Mouse (Mus musculus): Measurements from ENCODE around the gene Pepd. TPM values are rescaled to one million over a fixed set of nuclear protein-coding genes. Genes with fewer than 3 reads are reported as not detected.

Gene Pepd
- polyA plus RNA-seq, 1 experiment = 82.9 TPM

GRCm38 (mm10) chr7:34957138-34957537 is 45.0 kb downstream of the Pepd start:
- Histone ChIP-seq H3K4me3 (ENCODE audit: insufficient read depth, poor library complexity, severe bottlenecking) (no peak overlapping the region), H3K27me3 (ENCODE audit: control insufficient read depth, insufficient read depth, insufficient read length) (no peaks in the 10 kb centered on the region), H3K79me2 (ENCODE audit: control insufficient read depth, insufficient read depth) (no peaks in the 10 kb centered on the region), H3K79me3 (ENCODE audit: low read depth) (no peaks in the 10 kb centered on the region), H3K36me3 (ENCODE audit: control insufficient read depth, insufficient read depth) (no peaks in the 10 kb centered on the region), H3ac (ENCODE audit: control insufficient read depth, insufficient read length, low read depth) (no peak overlapping the region)
- no peak for TF ChIP-seq USF1 (IDR thresholded peaks at IDR 0.05; ENCODE audit: low read depth)
- no peak for TF ChIP-seq MAX (IDR thresholded peaks at IDR 0.05)
- TF ChIP-seq CEBPB (IDR thresholded peaks at IDR 0.05; ENCODE audit: low read depth) = no peak
- TF ChIP-seq CTCF (IDR thresholded peaks at IDR 0.05; ENCODE audit: control insufficient read depth, insufficient read depth, insufficient read length) = no peak
- TF ChIP-seq MYOG (IDR thresholded peaks at IDR 0.05; ENCODE audit: control insufficient read depth, extremely low read depth, insufficient read length) = no peak
- TF ChIP-seq MYOD1 (IDR thresholded peaks at IDR 0.05; ENCODE audit: control insufficient read depth, insufficient read length, low read depth) = no peak
- no peak for TF ChIP-seq FOSL1 (IDR thresholded peaks at IDR 0.05; ENCODE audit: insufficient read depth, low read length, poor library complexity, severe bottlenecking)

- Histone ChIP-seq H3K79me3 (ENCODE audit: low read depth) (no peaks in the 10 kb centered on the region), H3K27me3 (ENCODE audit: control insufficient read depth, insufficient read depth, insufficient read length) (no peaks in the 10 kb centered on the region), H3K36me3 (ENCODE audit: control insufficient read depth, insufficient read depth) (no peaks in the 10 kb centered on the region), H3K79me2 (ENCODE audit: control insufficient read depth, insufficient read depth) (no peaks in the 10 kb centered on the region), H3K4me3 (ENCODE audit: insufficient read depth, poor library complexity, severe bottlenecking) (no peak overlapping the region), H3ac (ENCODE audit: control insufficient read depth, insufficient read length, low read depth) (no peak overlapping the region)
- TF ChIP-seq MYOG (IDR thresholded peaks at IDR 0.05; ENCODE audit: control insufficient read depth, extremely low read depth, insufficient read length) = no peak
- no peak for TF ChIP-seq CEBPB (IDR thresholded peaks at IDR 0.05; ENCODE audit: low read depth)
- TF ChIP-seq MAX (IDR thresholded peaks at IDR 0.05) = no peak
These were observed 51.9 kb downstream of the Pepd start for GRCm38 (mm10) chr7:34963889-34964645.

DNA sequence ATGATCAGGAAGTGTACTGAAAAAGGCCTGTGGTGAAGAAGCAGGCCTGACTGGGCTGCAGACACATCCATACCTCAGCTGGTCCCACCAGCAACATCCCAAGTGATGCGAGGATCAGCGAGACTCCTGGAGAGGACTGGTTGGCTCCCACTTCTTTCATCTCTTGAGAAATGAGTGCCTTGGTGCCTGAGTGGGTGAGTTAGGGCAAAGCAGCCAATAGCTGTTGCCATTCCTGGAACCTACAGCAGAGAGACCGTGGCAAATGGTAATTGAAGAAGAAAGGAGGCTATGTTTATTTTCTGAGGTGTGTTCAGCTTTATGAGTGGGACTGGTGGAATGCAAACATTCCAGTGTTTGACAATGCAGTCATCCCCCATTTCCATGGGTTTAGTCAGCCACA is 55.2 kb downstream of the Pepd start:
- H3ac ChIP-seq (ENCODE audit: control insufficient read depth, insufficient read length, low read depth) = no peak overlapping the region
- H3K27me3 ChIP-seq (ENCODE audit: control insufficient read depth, insufficient read depth, insufficient read length) = no peaks in the 10 kb centered on the region
- no peak for TF ChIP-seq USF1 (IDR thresholded peaks at IDR 0.05; ENCODE audit: low read depth)
- TF ChIP-seq CEBPB (IDR thresholded peaks at IDR 0.05; ENCODE audit: low read depth) = no peak
- TF ChIP-seq MYOD1 (IDR thresholded peaks at IDR 0.05; ENCODE audit: control insufficient read depth, insufficient read length, low read depth) = no peak
- TF ChIP-seq MAX (IDR thresholded peaks at IDR 0.05) = no peak
- no peak for TF ChIP-seq MYOG (IDR thresholded peaks at IDR 0.05; ENCODE audit: control insufficient read depth, extremely low read depth, insufficient read length)
- TF ChIP-seq FOSL1 (IDR thresholded peaks at IDR 0.05; ENCODE audit: insufficient read depth, low read length, poor library complexity, severe bottlenecking) = no peak
- H3K79me2 ChIP-seq (ENCODE audit: control insufficient read depth, insufficient read depth) = no peaks in the 10 kb centered on the region
- H3K79me3 ChIP-seq (ENCODE audit: low read depth) = no peaks in the 10 kb centered on the region
- no peaks in the 10 kb centered on the region for H3K36me3 ChIP-seq (ENCODE audit: control insufficient read depth, insufficient read depth)
- no peak overlapping the region for H3K4me3 ChIP-seq (ENCODE audit: insufficient read depth, poor library complexity, severe bottlenecking)

DNA sequence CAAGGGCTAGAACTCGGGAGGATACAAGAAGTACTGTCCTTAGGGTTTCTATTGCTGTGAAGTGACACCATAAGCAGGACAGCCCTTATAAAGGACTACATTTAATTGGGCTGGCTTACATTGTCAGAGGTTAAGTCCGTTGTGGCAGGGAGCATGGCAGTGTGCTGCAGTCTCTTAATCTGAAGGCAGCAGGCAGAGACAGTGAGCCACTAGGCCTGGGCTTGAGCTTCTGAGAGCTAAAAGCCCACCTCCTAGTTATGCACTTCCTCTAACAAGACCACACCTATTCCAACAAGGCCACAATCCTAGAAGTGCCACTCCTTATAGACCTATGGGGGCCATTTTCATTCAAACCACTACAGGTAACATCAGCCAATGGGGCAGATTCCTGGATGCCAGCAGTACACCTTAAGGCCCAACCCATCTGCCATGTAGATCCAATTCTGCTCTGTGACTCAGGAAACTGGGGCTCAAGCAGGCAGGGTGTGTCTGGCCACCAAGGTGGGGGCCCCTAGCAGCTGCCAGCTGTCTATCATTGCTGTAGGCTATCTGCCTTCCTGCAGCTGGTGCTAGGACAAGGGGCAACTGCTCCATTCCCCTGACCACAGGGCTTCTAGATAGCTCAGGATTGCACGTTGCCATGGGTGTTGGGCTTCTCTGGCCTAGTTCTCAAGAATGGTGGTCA is 56.7 kb downstream of the Pepd start:
- Histone ChIP-seq H3K36me3 (ENCODE audit: control insufficient read depth, insufficient read depth) (peaks cover under 1% of the 10 kb centered on the region), H3K4me3 (ENCODE audit: insufficient read depth, poor library complexity, severe bottlenecking) (no peak overlapping the region), H3K79me2 (ENCODE audit: control insufficient read depth, insufficient read depth) (no peaks in the 10 kb centered on the region), H3K79me3 (ENCODE audit: low read depth) (no peaks in the 10 kb centered on the region), H3K27me3 (ENCODE audit: control insufficient read depth, insufficient read depth, insufficient read length) (no peaks in the 10 kb centered on the region), H3ac (ENCODE audit: control insufficient read depth, insufficient read length, low read depth) (no peak overlapping the region)
- no peak for TF ChIP-seq CEBPB (IDR thresholded peaks at IDR 0.05; ENCODE audit: low read depth)
- TF ChIP-seq MYOD1 (IDR thresholded peaks at IDR 0.05; ENCODE audit: control insufficient read depth, insufficient read length, low read depth) = peak; percentile 99

GRCm38 (mm10) chr7:34971826-34972225 is 59.6 kb downstream of the Pepd start:
- Histone ChIP-seq H3K36me3 (ENCODE audit: control insufficient read depth, insufficient read depth) (peaks cover 8% of the 10 kb centered on the region), H3K79me2 (ENCODE audit: control insufficient read depth, insufficient read depth) (no peaks in the 10 kb centered on the region), H3K4me3 (ENCODE audit: insufficient read depth, poor library complexity, severe bottlenecking) (no peak overlapping the region), H3ac (ENCODE audit: control insufficient read depth, insufficient read length, low read depth) (no peak overlapping the region), H3K27me3 (ENCODE audit: control insufficient read depth, insufficient read depth, insufficient read length) (no peaks in the 10 kb centered on the region), H3K79me3 (ENCODE audit: low read depth) (no peaks in the 10 kb centered on the region)
- TF ChIP-seq MYOG (IDR thresholded peaks at IDR 0.05; ENCODE audit: control insufficient read depth, extremely low read depth, insufficient read length) = no peak
- TF ChIP-seq MYOD1 (IDR thresholded peaks at IDR 0.05; ENCODE audit: control insufficient read depth, insufficient read length, low read depth) = no peak
- no peak for TF ChIP-seq MAX (IDR thresholded peaks at IDR 0.05)
- TF ChIP-seq FOSL1 (IDR thresholded peaks at IDR 0.05; ENCODE audit: insufficient read depth, low read length, poor library complexity, severe bottlenecking) = no peak
- no peak for TF ChIP-seq CTCF (IDR thresholded peaks at IDR 0.05; ENCODE audit: control insufficient read depth, insufficient read depth, insufficient read length)
- no peak for TF ChIP-seq USF1 (IDR thresholded peaks at IDR 0.05; ENCODE audit: low read depth)
- TF ChIP-seq CEBPB (IDR thresholded peaks at IDR 0.05; ENCODE audit: low read depth) = no peak

- no peaks in the 10 kb centered on the region for H3K27me3 ChIP-seq (ENCODE audit: control insufficient read depth, insufficient read depth, insufficient read length)
- H3K36me3 ChIP-seq (ENCODE audit: control insufficient read depth, insufficient read depth) = peaks cover 8% of the 10 kb centered on the region
- H3K4me3 ChIP-seq (ENCODE audit: insufficient read depth, poor library complexity, severe bottlenecking) = no peak overlapping the region
- H3ac ChIP-seq (ENCODE audit: control insufficient read depth, insufficient read length, low read depth) = no peak overlapping the region
- TF ChIP-seq USF1 (IDR thresholded peaks at IDR 0.05; ENCODE audit: low read depth) (no peak), CEBPB (IDR thresholded peaks at IDR 0.05; ENCODE audit: low read depth) (no peak), MYOD1 (IDR thresholded peaks at IDR 0.05; ENCODE audit: control insufficient read depth, insufficient read length, low read depth) (peak; percentile 85), MAX (IDR thresholded peaks at IDR 0.05) (no peak), FOSL1 (IDR thresholded peaks at IDR 0.05; ENCODE audit: insufficient read depth, low read length, poor library complexity, severe bottlenecking) (peak; percentile 12), CTCF (IDR thresholded peaks at IDR 0.05; ENCODE audit: control insufficient read depth, insufficient read depth, insufficient read length) (no peak), MYOG (IDR thresholded peaks at IDR 0.05; ENCODE audit: control insufficient read depth, extremely low read depth, insufficient read length) (no peak)
- no peaks in the 10 kb centered on the region for H3K79me2 ChIP-seq (ENCODE audit: control insufficient read depth, insufficient read depth)
- H3K79me3 ChIP-seq (ENCODE audit: low read depth) = no peaks in the 10 kb centered on the region
These were observed 60.8 kb downstream of the Pepd start for GRCm38 (mm10) chr7:34972990-34973440.

Data from C2C12 (cell line).